Mouse (Mus musculus): Measurements from ENCODE around the gene Frrs1.

GRCm38 (mm10) chr3:116936934-116937691, 77.8 kb downstream of the Frrs1 start:
- TF ChIP-seq CTCF (IDR thresholded peaks at IDR 0.05; ENCODE audit: insufficient read depth, low read length) (no peak), POLR2A (IDR thresholded peaks at IDR 0.05; ENCODE audit: borderline replicate concordance, extremely low read depth, low read depth, low read length) (no peak)

All from lung, adult 2 months (tissue).